Mouse (Mus musculus) liver, adult 2 months (tissue): ENCODE measurements around the gene BC035044. TPM values are rescaled to one million over a fixed set of nuclear protein-coding genes. Genes with fewer than 3 reads are reported as not detected.
"Not testable (repeated sequence)": the region's sequence is repeated elsewhere in the genome, so short reads cannot be mapped to it uniquely, and the experiment has no call there.

Experiments used
- DNase-seq: peaks from one replicate; pipeline ENCODE4 v3.0.0-alpha.2; 2011; ENCODE audit warnings: low read depth, low spot score; ENCODE audit errors: extremely low read depth
- H3K27ac ChIP-seq: fragments of 200-500 bp; replicated peaks from 2 replicates; pipeline ENCODE4 v1.5.1; 2012; ENCODE audit warnings: low read depth, mild to moderate bottlenecking, control low read depth, inconsistent platforms, low read length; ENCODE audit not compliant: insufficient read depth
- H3K27me3 ChIP-seq: fragments of 200-500 bp; 2 replicates; pipeline ENCODE4 v1.6.1; 2012; ENCODE audit warnings: mild to moderate bottlenecking, moderate library complexity, low read length, inconsistent platforms; ENCODE audit not compliant: control insufficient read depth, insufficient read depth
- H3K36me3 ChIP-seq: fragments of 200-500 bp; 2 replicates; pipeline ENCODE4 v1.6.1; 2012; ENCODE audit warnings: low read length, inconsistent platforms; ENCODE audit not compliant: control insufficient read depth, insufficient read depth
- H3K4me1 ChIP-seq: fragments of 200-500 bp; 2 replicates; pipeline ENCODE4 v1.6.1; 2011; ENCODE audit warnings: low read length; ENCODE audit not compliant: control insufficient read depth, insufficient read depth
- H3K4me3 ChIP-seq: fragments of 200-500 bp; 2 replicates; pipeline ENCODE4 v1.5.1; 2011; ENCODE audit warnings: low read depth, mild to moderate bottlenecking, control low read depth, low read length, moderate library complexity; ENCODE audit not compliant: insufficient read depth
- H3K79me2 ChIP-seq: fragments of 200-500 bp; 2 replicates; pipeline ENCODE4 v1.6.1; 2012; ENCODE audit warnings: inconsistent platforms, mild to moderate bottlenecking, low read length, moderate library complexity; ENCODE audit not compliant: control insufficient read depth, insufficient read depth
- H3K9ac ChIP-seq: fragments of 200-500 bp; 2 replicates; pipeline ENCODE4 v1.6.1; 2012; ENCODE audit warnings: low read depth, mild to moderate bottlenecking, control low read depth, inconsistent platforms, low read length
- CTCF ChIP-seq: fragments of 200-500 bp; IDR thresholded peaks from 2 replicates; pipeline ENCODE4 v1.5.1; 2011; ENCODE audit warnings: low read depth, low read length, control low read depth
- POLR2A ChIP-seq: fragments of 200-500 bp; IDR thresholded peaks from 2 replicates; pipeline ENCODE4 v1.6.1; 2011; ENCODE audit warnings: low read length, control low read depth; ENCODE audit not compliant: insufficient read depth; ENCODE audit errors: extremely low read depth
- WGBS: fragments of 180-500 bp; shearing (Covaris S2); methylation state at CpG from one replicate; pipeline ENCODE4 v1.1.7; 2018; 5-methylcytosine and 5-hydroxymethylcytosine counted together
- polyA plus RNA-seq: library from polyadenylated mRNA; depleted of rRNA; stranded (reverse); fragments of >200 nt; gene quantifications from 2 replicates; pipeline ENCODE4 v1.2.3, GENCODE M21; 2012
- total RNA-seq: library from RNA; depleted of rRNA; stranded (reverse); fragments of >200 nt; gene quantifications from 2 replicates; pipeline ENCODE4 v1.2.3, GENCODE M21; 2014

Gene BC035044
- total and polyA plus RNA-seq, 2 experiments = 0.15 to 1.1 TPM

- no peaks in the 10 kb centered on the region for H3K36me3 ChIP-seq
- no peaks in the 10 kb centered on the region for H3K27me3 ChIP-seq
- no peak overlapping the region for H3K4me3 ChIP-seq
- H3K27ac ChIP-seq = no peak overlapping the region
- WGBS = 62% methylated on average over 3 of the region's 3 CpGs
- H3K79me2 ChIP-seq = no peaks in the 10 kb centered on the region
- H3K4me1 ChIP-seq = no peaks in the 10 kb centered on the region
- TF ChIP-seq CTCF (no peak), POLR2A (no peak)
- no peak overlapping the region for H3K9ac ChIP-seq
- DNase-seq = peak; percentile 24
These were observed 83.9 kb downstream of the BC035044 start for GRCm38 (mm10) chr6:128807021-128807420.

GRCm38 (mm10) chr6:128804823-128805640 is 85.9 kb downstream of the BC035044 start:
- H3K9ac ChIP-seq, H3K36me3 ChIP-seq, H3K27me3 ChIP-seq, H3K4me1 ChIP-seq, H3K4me3 ChIP-seq, H3K79me2 ChIP-seq, H3K27ac ChIP-seq: not testable (repeated sequence)
- WGBS = 61% methylated on average over 7 of the region's 7 CpGs
- peak; percentile 58 for DNase-seq
- TF ChIP-seq CTCF = peak; percentile 59

- H3K4me1 ChIP-seq = peaks cover 1% of the 10 kb centered on the region; the same call in 1 of the 2 replicates
- H3K79me2 ChIP-seq = no peaks in the 10 kb centered on the region
- peak; percentile 97 for DNase-seq
- no peaks in the 10 kb centered on the region for H3K36me3 ChIP-seq
- H3K9ac ChIP-seq = no peak overlapping the region
- no peak overlapping the region for H3K4me3 ChIP-seq
- TF ChIP-seq POLR2A (no peak), CTCF (peak; percentile 94)
- H3K27me3 ChIP-seq = no peaks in the 10 kb centered on the region
- no peak overlapping the region for H3K27ac ChIP-seq
- WGBS = 11% methylated on average over 26 of the region's 26 CpGs
These were observed 87.7 kb downstream of the BC035044 start for GRCm38 (mm10) chr6:128802999-128803857.

- no peak overlapping the region for H3K4me3 ChIP-seq
- 0 out of 2 replicates have a peak overlapping the region, but pooled peaks have one; percentile 6 for H3K9ac ChIP-seq
- H3K27me3 ChIP-seq = no peaks in the 10 kb centered on the region
- no peaks in the 10 kb centered on the region for H3K36me3 ChIP-seq
- no peaks in the 10 kb centered on the region for H3K79me2 ChIP-seq
- DNase-seq = no peak
- WGBS = 26% methylated on average over 10 of the region's 10 CpGs
- TF ChIP-seq POLR2A (no peak), CTCF (no peak)
- peaks cover 2% of the 10 kb centered on the region; the same call in 1 of the 2 replicates for H3K4me1 ChIP-seq
- no peak overlapping the region for H3K27ac ChIP-seq
These were observed 88.4 kb downstream of the BC035044 start for GRCm38 (mm10) chr6:128802557-128802956.

GRCm38 (mm10) chr6:128800696-128801095 is 90.2 kb downstream of the BC035044 start:
- H3K27me3 ChIP-seq, H3K36me3 ChIP-seq, H3K79me2 ChIP-seq, H3K4me3 ChIP-seq, DNase-seq, H3K4me1 ChIP-seq, H3K9ac ChIP-seq, H3K27ac ChIP-seq: not testable (repeated sequence)
- WGBS = 87% methylated on average over 5 of the region's 5 CpGs
